18 mouse cellular contexts compared by ENCODE assay signal in the genomic region with DNA sequence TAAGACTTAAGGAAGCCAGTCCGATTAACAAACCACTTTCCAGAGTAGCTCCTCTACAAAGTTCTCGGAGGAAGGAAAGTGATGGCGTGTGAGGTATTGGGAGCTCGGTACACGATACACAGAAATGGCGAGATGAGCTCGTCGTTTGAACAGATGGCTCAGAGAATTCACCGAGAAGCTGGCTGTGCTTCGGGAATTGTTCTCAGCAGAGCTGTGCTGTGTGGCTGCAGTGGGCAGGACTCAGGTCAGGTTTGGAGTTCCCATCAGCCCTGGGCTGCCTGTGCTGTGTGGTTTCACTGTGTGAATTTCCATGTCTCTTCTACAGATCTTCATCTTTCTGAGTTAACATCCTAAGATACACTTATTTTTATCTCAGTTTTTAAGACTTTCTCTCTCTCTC.
DNase-seq lines count a peak whose midpoint lies in the region; ATAC-seq and TF ChIP-seq lines count a peak whose summit lies in the region.
"Had no signal": no experiment of that assay in that cellular context is flagged by ENCODE, and none has a peak within 500 bp of the region (broad histone marks: within the 10 kb centered on the region; RNA-seq: fewer than 3 reads in every experiment).

No protein-coding gene starts in this region.

- no peak overlapping the region for H3K4me3 ChIP-seq in embryonic facial prominence, embryonic 11.5 days (ENCODE audit: low read depth, low read length)
- H3K4me3 ChIP-seq in embryonic facial prominence, embryonic 10.5 days: no peak overlapping the region
- H3K4me3 ChIP-seq in layer of hippocampus, adult 2 months: no peak overlapping the region
- H3K4me3 ChIP-seq: erythroblast, embryonic 14.5 days had no signal

- no peak overlapping the region for H3K27ac ChIP-seq in embryonic facial prominence, embryonic 11.5 days (replicated peaks; ENCODE audit: low read depth, low read length)
- no peak overlapping the region for H3K27ac ChIP-seq in embryonic facial prominence, embryonic 10.5 days (replicated peaks)
- peak overlapping the region; percentile 85 for H3K27ac ChIP-seq in layer of hippocampus, adult 2 months
- H3K27ac ChIP-seq: heart, embryonic 15.5 days; limb, embryonic 12.5 days; neural tube, embryonic 15.5 days; stomach, postnatal 0 days had no signal

- WGBS in embryonic facial prominence, embryonic 11.5 days: 70% methylated on average over 10 of the region's 10 CpGs
- WGBS in embryonic facial prominence, embryonic 10.5 days: 65% methylated on average over 10 of the region's 10 CpGs

- H3K36me3 ChIP-seq in embryonic facial prominence, embryonic 11.5 days (replicated peaks; ENCODE audit: control insufficient read depth, insufficient read depth, low read depth, low read length): no peaks in the 10 kb centered on the region
- peaks cover 6% of the 10 kb centered on the region for H3K36me3 ChIP-seq in embryonic facial prominence, embryonic 10.5 days (replicated peaks)

- ATAC-seq in embryonic facial prominence, embryonic 11.5 days (replicated peaks; ENCODE audit: insufficient number of reproducible peaks, low FRiP score, low TSS enrichment, low read depth): no peak

- TF ChIP-seq CTCF in layer of hippocampus, adult 2 months (conservative IDR thresholded peaks at IDR 0.05): no peak

- no peaks in the 10 kb centered on the region for H3K4me1 ChIP-seq in embryonic facial prominence, embryonic 11.5 days (ENCODE audit: control insufficient read depth, insufficient read depth, low read length)
- H3K4me1 ChIP-seq in embryonic facial prominence, embryonic 10.5 days: peaks cover 25% of the 10 kb centered on the region

- no peaks in the 10 kb centered on the region for H3K9me3 ChIP-seq in embryonic facial prominence, embryonic 11.5 days (replicated peaks; ENCODE audit: control insufficient read depth, low read length)
- no peaks in the 10 kb centered on the region for H3K9me3 ChIP-seq in embryonic facial prominence, embryonic 10.5 days
- H3K9me3 ChIP-seq: heart, embryonic 15.5 days; limb, embryonic 12.5 days; neural tube, embryonic 15.5 days had no signal

- intact Hi-C loops in gastrocnemius, postnatal 36 days (cut with DNase I): no loop called here

- no peak overlapping the region for H3K9ac ChIP-seq in embryonic facial prominence, embryonic 11.5 days (replicated peaks; ENCODE audit: low read length)
- H3K9ac ChIP-seq: neural tube, embryonic 15.5 days had no signal

- no peaks in the 10 kb centered on the region; the same call in 1 of the 2 replicates for H3K27me3 ChIP-seq in embryonic facial prominence, embryonic 11.5 days (ENCODE audit: control insufficient read depth, insufficient read depth, low read length)
- peaks cover 74% of the 10 kb centered on the region for H3K27me3 ChIP-seq in embryonic facial prominence, embryonic 10.5 days (replicated peaks; ENCODE audit: low read depth, poor library complexity, severe bottlenecking)
- H3K27me3 ChIP-seq: heart, embryonic 15.5 days; limb, embryonic 12.5 days had no signal

- DNase-seq in embryonic facial prominence, embryonic 11.5 days (ENCODE audit: low spot score): peak; percentile 9
- DNase-seq in embryonic facial prominence, embryonic 10.5 days (ENCODE audit: low spot score): no peak
- DNase-seq in layer of hippocampus, adult 2 months (ENCODE audit: low spot score in 2 of 2): no peak
- DNase-seq in layer of hippocampus, postnatal 25 days (ENCODE audit: extremely low spot score in 1 of 2, low spot score in 1 of 2): no peak
- peak; percentile 25 for DNase-seq in right cerebral cortex, adult 18-20 months
- no peak for DNase-seq in right cerebral cortex, postnatal 10 days (ENCODE audit: low spot score in 2 of 2)
- no peak for DNase-seq in thymus, postnatal 0 days (ENCODE audit: low spot score)
- DNase-seq in gastrocnemius, postnatal 36 days: no peak
- DNase-seq: adrenal gland, adult 8-10 months; cerebellum, adult 8-10 months; gastrocnemius, postnatal 14 days; kidney, adult 11 months; kidney, postnatal 36 days had no signal

- H3K4me2 ChIP-seq in embryonic facial prominence, embryonic 11.5 days (ENCODE audit: low read depth, low read length): no peak overlapping the region

Comparison
In these comparisons a context has a peak if more than half of its experiments do, and no peak if none do; other contexts are left out.
1. DNase-seq: peak in embryonic facial prominence, embryonic 11.5 days (single experiment) and right cerebral cortex, adult 18-20 months (single experiment); none in embryonic facial prominence, embryonic 10.5 days (single experiment), layer of hippocampus, adult 2 months (0 of 2), layer of hippocampus, postnatal 25 days (0 of 2), right cerebral cortex, postnatal 10 days (0 of 2), thymus, postnatal 0 days (single experiment) and gastrocnemius, postnatal 36 days (0 of 2).